In the genomic region with DNA sequence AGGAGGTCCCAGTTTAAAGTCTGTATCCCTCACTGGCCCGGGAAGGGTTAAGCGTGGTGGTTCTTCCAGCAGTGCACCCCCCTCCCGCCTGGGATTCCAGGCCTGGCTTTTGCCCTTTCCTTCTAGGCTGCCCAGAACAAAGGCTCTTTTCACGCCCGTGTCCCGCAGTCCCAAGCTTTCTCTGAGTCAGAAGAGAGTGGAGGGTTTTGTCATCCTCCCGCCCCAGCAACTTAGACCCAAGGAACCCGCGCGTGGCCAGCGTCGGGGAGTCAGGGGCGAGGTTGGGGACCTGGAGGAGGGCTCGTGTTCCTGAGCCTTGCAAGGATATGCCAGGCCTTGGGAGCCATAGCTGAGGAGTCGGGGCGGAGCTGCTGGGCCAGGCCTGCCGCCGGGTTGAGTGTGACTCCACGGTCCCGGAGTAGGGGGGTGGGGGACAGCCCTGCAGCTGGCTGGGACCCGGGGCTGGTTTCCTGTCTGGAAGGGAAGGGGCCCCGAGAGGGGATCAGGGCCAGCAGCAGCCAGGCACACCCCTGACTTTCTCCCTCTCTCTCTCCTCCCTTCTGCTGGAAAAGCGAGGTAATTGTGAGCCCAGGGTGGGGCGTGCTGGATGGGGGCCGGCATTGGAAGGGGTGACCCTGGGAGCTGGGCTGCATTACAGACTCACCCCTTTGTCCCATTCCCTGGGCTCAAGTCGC, we compare ENCODE assay signal across 8 mouse cellular contexts. TPM values are rescaled to one million over a fixed set of nuclear protein-coding genes. Genes with fewer than 3 reads are reported as not detected.
DNase-seq lines count a peak whose midpoint lies in the region; TF ChIP-seq lines count a peak whose summit lies in the region.

No protein-coding gene starts in this region.

- peak overlapping the region; percentile 89 for H3K27ac ChIP-seq in heart, adult 2 months

- peak; percentile 81 to 82 for DNase-seq in heart, adult 18-20 months
- no peak for DNase-seq in heart, adult 9 months (ENCODE audit: low spot score in 2 of 2)
- DNase-seq in embryo, embryonic 10 days (ENCODE audit: low spot score), result peak; percentile 91
- peak; percentile 82 for DNase-seq in heart, adult 2 months
- peak; percentile 76 for DNase-seq in kidney, adult 9 months
- DNase-seq in lung, postnatal 14 days, result peak; percentile 68
- peak; percentile 68 for DNase-seq in skeletal muscle tissue, adult 2 months (ENCODE audit: low read depth, low spot score)
- no peak for DNase-seq in cerebellum, adult 11 months

- H3K4me3 ChIP-seq in heart, adult 2 months, result peak overlapping the region; percentile 63

- peaks cover 5% of the 10 kb centered on the region; the same call in 1 of the 2 replicates for H3K4me1 ChIP-seq in heart, adult 2 months (ENCODE audit: control insufficient read depth, insufficient read depth, low read length)

- TF ChIP-seq EP300 in heart, adult 2 months (IDR thresholded peaks at IDR 0.05; ENCODE audit: insufficient read depth, low read depth, low read length), result no peak

- H3K36me3 ChIP-seq in heart, adult 2 months (ENCODE audit: control insufficient read depth, insufficient read depth, low read length), result no peaks in the 10 kb centered on the region

- no peaks in the 10 kb centered on the region for H3K79me2 ChIP-seq in heart, adult 2 months (replicated peaks; ENCODE audit: control insufficient read depth, insufficient read depth, low read length)

- H3K9ac ChIP-seq in heart, adult 2 months (ENCODE audit: low read depth, low read length), result peak overlapping the region; percentile 79

- no peak for TF ChIP-seq CTCF in heart, adult 2 months (IDR thresholded peaks at IDR 0.05)

- 2% methylated on average over 26 of the region's 26 CpGs for WGBS in heart, adult 2 months

- no peaks in the 10 kb centered on the region for H3K27me3 ChIP-seq in heart, adult 2 months (ENCODE audit: control insufficient read depth, insufficient read depth, low read length)

- TF ChIP-seq POLR2A in heart, adult 2 months (IDR thresholded peaks at IDR 0.05; ENCODE audit: insufficient read depth, low read depth, low read length), result no peak; the same call in 1 of the 2 replicates

- intact Hi-C loops in heart, adult 2 months (cut with DNase I), result no loop called here

RNA-seq across cellular contexts. Expression of gene Rtkn, which starts 1.8 kb away (rescaled TPM):
- total RNA-seq in heart, adult 18-20 months (2021), result 1 to 10 TPM; 3.5 to 5.9 TPM
- total RNA-seq in heart, adult 2 months (2021), result 1 to 10 TPM; 5.2 to 6.7 TPM
- polyA plus RNA-seq in heart, adult 2 months (2012; rRNA removed), result 18.6 and 27.7 TPM in 2 replicates

RNA-seq across cellular contexts. Expression of gene Ino80b, which starts 11.8 kb away (rescaled TPM):
- 10 to 100 TPM; 11.9 to 15.7 TPM for total RNA-seq in heart, adult 18-20 months (2021)
- 10 to 100 TPM; 13.1 to 15.1 TPM for total RNA-seq in heart, adult 2 months (2021)
- polyA plus RNA-seq in heart, adult 2 months (2012; rRNA removed), result 5.5 and 9.5 TPM in 2 replicates

RNA-seq across cellular contexts. Expression of gene Wbp1, which starts 15.7 kb away (rescaled TPM):
- total RNA-seq in heart, adult 18-20 months (2021), result 10 to 100 TPM; 68.8 to 74.6 TPM
- total RNA-seq in heart, adult 2 months (2021), result 10 to 100 TPM; 70.4 to 74.6 TPM
- 152 TPM in 2 replicates for polyA plus RNA-seq in heart, adult 2 months (2012; rRNA removed)

RNA-seq across cellular contexts. Expression of gene Wdr54, which starts 19.2 kb away (rescaled TPM):
- 1 to 10 TPM; 1.6 to 1.8 TPM for total RNA-seq in heart, adult 18-20 months (2021)
- total RNA-seq in heart, adult 2 months (2021), result 1 to 10 TPM in 1 of 2 experiments, under 1 TPM in 1; 0.89 to 1.3 TPM
- 2.1 and 2.7 TPM in 2 replicates for polyA plus RNA-seq in heart, adult 2 months (2012; rRNA removed)

RNA-seq across cellular contexts. Expression of gene 1700003E16Rik, which starts 19.2 kb away (rescaled TPM):
- total RNA-seq in heart, adult 18-20 months (2021), result under 1 TPM; 0.12 to 0.18 TPM
- under 1 TPM; 0.10 to 0.25 TPM for total RNA-seq in heart, adult 2 months (2021)
- 0.53 and 0.57 TPM in 2 replicates for polyA plus RNA-seq in heart, adult 2 months (2012; rRNA removed)

Comparison
In these comparisons a context has a peak if more than half of its experiments do, and no peak if none do; other contexts are left out.
1. DNase-seq: peak in heart, adult 18-20 months (2 of 2), embryo, embryonic 10 days (single experiment), heart, adult 2 months (2 of 2), kidney, adult 9 months (single experiment), lung, postnatal 14 days (single experiment) and skeletal muscle tissue, adult 2 months (single experiment); none in heart, adult 9 months (0 of 2) and cerebellum, adult 11 months (single experiment).